Mouse (Mus musculus) right cerebral cortex, postnatal 4 days (tissue): Measurements from ENCODE around the gene Hoxd12.
A peak's percentile ranks its signal among the peaks of the same experiment; 100 is the strongest.

ENCODE experiments used
- DNase-seq: peaks from one replicate; pipeline ENCODE4 v3.0.0-alpha.2; 2022

Gene Hoxd12

GRCm38 (mm10) chr2:74674881-74675665, at the start of gene Hoxd12:
Gene Hoxd12, plus strand, starts transcription at chr2:74675013.
- no peak for DNase-seq

- no peak for DNase-seq
These were observed 39.4 kb upstream of the Hoxd12 start for GRCm38 (mm10) chr2:74635412-74635811.

GRCm38 (mm10) chr2:74642431-74642830, 32.4 kb upstream of the Hoxd12 start:
- no peak for DNase-seq

GRCm38 (mm10) chr2:74645631-74646030, 29.2 kb upstream of the Hoxd12 start:
- DNase-seq = no peak

GRCm38 (mm10) chr2:74647082-74647864, 27.5 kb upstream of the Hoxd12 start:
- no peak for DNase-seq

DNA sequence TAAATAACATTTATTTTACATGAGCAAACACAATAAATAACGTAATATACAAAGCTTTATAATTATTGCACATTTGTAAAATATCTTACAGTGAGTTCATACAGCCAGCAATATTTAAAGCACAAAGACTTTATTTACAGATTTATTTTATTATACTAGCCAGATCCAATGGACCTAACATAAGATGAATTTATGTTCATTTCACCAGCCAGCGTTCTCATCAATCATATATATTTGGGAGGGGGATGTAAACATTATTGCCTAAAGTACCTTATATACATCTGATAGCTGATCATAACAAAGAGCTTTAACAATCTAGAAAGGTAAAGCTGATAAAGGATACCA, 21.8 kb upstream of the Hoxd12 start:
- no peak for DNase-seq

- no peak for DNase-seq
These were observed 20.9 kb upstream of the Hoxd12 start for GRCm38 (mm10) chr2:74653781-74654535.

DNA sequence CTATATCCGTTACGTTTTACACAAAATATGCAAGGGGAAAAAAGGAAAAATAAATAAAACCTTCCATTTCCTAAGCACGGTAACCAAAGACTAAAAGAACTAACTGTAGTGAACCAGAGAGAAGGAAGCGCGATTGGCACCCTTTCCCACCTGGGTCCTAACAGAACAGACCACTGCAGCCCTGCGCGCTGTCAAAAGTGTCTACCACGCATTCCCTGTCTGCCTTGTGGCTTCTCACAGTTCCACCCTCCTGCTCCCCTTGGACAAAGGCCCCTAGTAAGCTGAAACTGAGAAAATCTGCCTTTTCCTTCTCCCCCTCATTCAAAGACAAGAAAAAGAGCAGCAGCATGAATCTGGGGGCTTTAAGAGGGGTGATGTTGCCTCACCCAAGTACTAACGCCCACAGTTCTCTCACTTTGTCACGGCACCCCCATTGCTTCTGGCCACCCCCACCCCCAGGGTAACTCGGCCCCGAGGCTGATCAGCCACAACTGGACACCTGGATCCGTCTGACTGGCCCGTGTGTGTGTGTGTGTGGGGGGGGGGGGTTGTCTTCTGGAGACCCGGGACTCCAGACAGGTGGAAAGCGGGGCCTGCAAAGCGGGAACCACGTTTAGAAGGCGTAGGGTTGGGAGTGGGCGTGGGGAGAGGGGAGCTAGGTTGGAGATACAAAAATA, 19.9 kb upstream of the Hoxd12 start:
- no peak for DNase-seq

DNA sequence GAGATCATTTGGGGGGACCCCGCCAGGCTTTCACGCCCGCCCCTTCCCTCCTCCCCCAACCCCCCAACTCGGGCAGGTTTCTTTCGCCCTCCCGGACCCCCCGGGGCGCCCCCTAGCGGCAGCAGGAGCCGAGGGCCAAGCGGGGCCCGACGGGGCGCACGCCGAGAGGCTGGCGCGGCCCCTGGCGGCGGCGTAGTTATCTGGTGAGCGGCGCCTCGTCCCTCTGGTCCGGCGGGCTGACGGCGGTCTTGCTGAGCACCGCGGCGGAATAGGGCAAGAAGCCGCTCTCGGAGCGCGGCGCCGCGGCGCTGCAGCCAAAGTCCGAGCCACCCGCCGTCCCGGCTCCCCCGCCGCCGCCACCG, 19.4 kb upstream of the Hoxd12 start:
- DNase-seq = peak; percentile 38

- no peak for DNase-seq
These were observed 18.8 kb upstream of the Hoxd12 start for GRCm38 (mm10) chr2:74655821-74656631.

DNA sequence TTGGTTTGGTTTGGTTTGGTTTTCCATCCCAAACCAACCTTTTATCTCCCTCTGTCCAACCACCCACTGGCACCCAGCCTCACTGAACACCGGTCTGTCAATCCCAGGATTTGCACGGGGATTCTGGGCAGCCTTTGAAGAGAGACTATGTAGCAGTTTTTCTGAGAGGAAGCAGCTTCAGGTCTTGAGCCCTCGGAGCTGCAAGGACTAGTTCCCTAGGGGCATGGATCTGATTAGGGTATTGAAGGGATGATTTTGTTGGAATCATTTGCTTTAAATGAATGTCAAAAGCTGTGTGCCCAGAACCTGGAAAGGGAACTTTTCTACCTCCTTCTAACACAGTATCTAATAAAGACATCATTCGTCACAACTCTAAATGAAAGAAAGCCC, 18.2 kb upstream of the Hoxd12 start:
- no peak for DNase-seq

- no peak for DNase-seq
These were observed 17.4 kb upstream of the Hoxd12 start for GRCm38 (mm10) chr2:74657251-74658023.

DNA sequence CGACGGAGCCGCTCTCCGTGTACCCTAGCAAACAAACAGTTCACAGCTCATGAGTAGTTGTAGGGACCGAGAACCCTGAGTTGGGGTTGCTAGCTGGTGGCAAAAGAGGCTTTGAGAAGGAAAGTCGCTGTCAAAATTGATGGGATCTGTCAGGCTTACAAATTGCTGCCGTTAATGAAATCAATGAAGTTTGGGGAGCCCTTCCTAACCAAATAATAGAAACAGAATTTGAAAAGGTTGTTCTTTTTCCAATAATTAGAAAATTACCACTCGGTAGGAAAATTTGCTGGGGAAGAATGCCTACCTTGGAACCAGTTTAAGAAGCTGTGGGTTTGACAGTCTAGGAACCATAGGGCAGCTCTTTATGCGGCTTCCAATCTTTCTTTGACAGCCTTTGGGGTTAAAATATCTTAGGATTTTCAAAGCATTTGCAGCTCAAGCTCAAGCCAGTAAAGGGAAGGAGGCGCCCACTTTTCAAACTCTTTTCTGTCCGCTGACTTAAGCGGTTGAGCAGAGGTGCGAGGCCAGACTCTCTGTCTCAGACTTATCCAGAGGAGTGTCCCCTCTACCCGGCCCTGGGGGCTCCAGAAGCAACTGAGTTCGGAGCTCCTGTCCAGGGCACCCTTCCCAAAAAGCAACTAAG, 16.7 kb upstream of the Hoxd12 start:
- no peak for DNase-seq

DNA sequence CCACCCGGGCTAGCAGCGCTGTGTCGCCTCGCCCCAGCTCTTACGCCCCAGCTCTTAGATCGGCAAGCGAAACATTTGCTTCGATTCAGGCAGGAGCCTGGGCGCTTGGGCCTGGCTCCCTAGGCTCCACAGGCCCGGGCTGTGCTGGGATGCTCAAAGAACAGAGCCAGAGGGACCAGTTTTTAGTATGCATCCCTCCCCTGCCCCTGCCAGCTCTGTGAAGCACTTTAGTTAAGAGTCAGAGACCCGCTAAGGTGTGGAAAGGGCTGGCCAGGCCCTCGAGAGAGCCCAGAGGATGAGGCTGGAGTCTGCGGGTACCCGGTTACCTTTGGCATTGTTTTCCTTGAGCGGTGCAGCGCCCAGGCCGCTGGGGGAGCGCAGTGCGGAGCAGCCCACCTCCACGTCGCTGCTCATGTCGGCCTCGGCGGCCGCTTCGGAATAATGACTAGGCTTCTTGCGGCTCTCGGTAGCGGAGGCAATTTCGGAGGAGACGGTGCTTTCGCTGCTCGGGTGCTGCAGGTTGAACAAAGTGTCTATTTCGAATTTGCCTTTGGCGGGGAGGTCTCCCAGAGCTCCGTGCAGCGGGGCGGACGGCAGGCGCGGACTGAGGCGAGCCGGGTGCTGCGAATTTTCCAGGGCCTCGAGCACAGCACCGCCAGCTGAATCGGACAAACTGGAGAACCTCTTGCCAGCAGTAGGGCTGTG, 16.0 kb upstream of the Hoxd12 start:
- no peak for DNase-seq

GRCm38 (mm10) chr2:74659507-74660005, 15.3 kb upstream of the Hoxd12 start, which contains the start of gene Evx2:
Gene Evx2, minus strand, starts transcription at chr2:74659557.
- no peak for DNase-seq

DNA sequence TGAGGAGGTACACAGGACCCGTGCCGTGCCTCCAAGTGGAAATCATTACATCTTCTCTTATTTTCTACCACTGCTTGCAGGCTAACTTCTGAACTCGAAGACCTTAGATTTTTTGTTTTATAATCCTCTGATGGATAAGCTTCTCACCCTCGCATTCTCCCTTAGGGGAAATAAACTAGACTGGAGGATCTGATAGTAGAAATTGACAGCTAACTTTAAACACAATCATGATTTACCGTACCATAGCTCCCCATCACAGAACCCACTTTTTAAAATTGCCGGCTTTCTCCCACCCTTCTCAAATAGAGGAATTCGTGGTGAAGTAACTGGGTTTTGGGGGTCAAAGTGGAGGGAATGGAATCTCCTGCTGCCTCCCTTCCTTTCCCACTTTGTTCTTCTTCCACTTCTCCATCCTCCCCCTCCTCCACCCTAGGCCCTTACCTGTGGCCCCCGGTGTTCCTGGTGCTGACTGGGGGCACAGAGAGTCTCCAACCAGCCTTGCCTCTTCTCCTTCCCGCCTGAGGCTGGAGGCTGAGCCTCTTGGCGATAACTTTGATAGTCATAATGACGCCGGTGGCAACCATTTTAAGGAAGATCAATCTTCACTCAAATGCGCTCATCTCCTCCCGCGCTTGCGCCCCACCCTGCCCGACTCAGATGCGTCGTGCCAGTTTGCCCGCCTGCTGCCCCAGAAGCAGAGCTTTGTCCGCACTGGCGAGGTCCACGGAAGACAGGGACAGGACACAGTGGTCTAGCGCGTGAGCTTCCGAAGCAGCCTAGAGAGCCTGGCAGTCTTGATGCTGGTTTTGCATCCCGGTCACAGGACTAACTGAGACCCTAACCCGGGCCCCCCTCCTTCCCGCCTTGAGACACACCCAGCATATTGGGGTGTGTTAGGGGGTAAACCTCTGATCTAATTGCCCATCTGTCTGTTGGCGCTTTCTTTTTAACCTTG, 14.1 kb upstream of the Hoxd12 start:
- no peak for DNase-seq

DNA sequence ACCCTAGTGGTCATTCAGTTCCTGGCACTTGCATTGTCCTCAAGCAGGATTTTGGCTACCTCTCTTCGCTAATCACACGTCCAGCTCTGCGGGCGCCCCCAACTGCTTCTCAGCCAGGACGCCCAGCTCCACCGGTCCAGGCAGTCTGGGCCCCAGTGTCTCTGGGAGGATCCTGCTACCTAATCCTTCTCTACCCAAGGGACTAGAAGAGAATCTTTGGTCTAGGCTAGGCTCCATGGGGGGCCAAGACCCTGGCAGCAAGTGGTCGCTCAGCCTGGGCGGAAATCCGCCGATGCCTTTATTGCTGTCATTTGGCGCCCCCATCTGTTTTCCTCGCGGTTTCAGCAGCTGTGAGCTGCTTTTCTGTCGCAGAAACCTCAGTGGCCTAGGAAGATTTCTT, 13.1 kb upstream of the Hoxd12 start:
- peak; percentile 71 for DNase-seq

DNA sequence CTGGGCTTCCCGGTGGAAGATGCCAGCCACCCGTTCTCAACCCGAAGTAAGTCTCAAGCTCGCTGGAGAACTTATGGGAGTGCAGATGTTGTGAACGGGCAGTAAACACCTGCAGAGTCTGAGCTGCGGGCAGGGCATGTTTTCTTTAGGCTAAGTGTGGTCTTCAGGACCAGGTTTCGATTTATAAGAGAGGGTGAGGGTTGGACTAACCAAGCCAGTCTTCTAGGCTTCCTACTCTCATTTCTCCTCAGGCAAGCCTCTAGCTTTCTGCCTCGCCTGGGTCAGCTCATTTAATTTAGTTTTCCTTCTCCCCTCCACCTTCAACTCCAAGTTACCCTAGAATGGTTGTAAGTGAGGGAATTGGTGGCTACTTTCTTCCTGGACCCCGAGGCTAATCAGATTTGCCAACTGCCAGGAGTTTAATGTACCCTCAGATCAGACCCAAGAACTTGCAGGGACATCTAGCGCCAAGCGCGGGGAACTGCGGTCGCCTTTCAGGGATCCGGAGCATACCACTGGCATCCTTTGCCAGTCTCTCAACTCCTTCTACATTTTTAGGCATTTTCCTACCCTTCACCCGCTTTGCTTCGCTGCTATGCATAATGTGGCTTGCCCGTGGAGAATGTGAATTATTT, 11.4 kb upstream of the Hoxd12 start:
- peak; percentile 74 for DNase-seq
